Mouse (Mus musculus) neural tube, embryonic 14.5 days (tissue): Measurements from ENCODE around the gene Lifr. TPM values are rescaled to one million over a fixed set of nuclear protein-coding genes. Genes with fewer than 3 reads are reported as not detected.

Experiments
- ATAC-seq: fragments of 200-750 bp; cut with Nextera tagmentation; 2 replicates; pipeline ENCODE4 v1.8.0; 2017; ENCODE audit warnings: low read depth, mild to moderate bottlenecking, moderate TSS enrichment, moderate library complexity
- H3K27ac ChIP-seq: fragments of 300-500 bp; sonication (generic); 2 replicates; pipeline ENCODE4 v1.5.1; 2014; ENCODE audit warnings: low read depth, mild to moderate bottlenecking, control low read depth, low read length, moderate library complexity, mixed read lengths
- H3K27me3 ChIP-seq: fragments of 300-500 bp; sonication (generic); 2 replicates; pipeline ENCODE4 v1.6.1; 2014; ENCODE audit warnings: low read length; ENCODE audit not compliant: control insufficient read depth, insufficient read depth
- H3K36me3 ChIP-seq: fragments of 300-500 bp; sonication (generic); 2 replicates; pipeline ENCODE4 v1.6.1; 2014; ENCODE audit warnings: low read length, mixed read lengths; ENCODE audit not compliant: control insufficient read depth, insufficient read depth
- H3K4me1 ChIP-seq: fragments of 300-500 bp; sonication (generic); 2 replicates; pipeline ENCODE4 v1.6.1; 2014; ENCODE audit warnings: low read length; ENCODE audit not compliant: control insufficient read depth, insufficient read depth
- H3K4me2 ChIP-seq: fragments of 300-500 bp; sonication (generic); 2 replicates; pipeline ENCODE4 v1.6.1; 2014; ENCODE audit warnings: mild to moderate bottlenecking, low read depth, low read length, control low read depth
- H3K4me3 ChIP-seq: fragments of 300-500 bp; sonication (generic); 2 replicates; pipeline ENCODE4 v1.5.1; 2014; ENCODE audit warnings: low read depth, low read length, control low read depth, mixed read lengths
- H3K9ac ChIP-seq: fragments of 300-500 bp; sonication (generic); replicated peaks from 2 replicates; pipeline ENCODE4 v1.6.1; 2014; ENCODE audit warnings: low read depth, mild to moderate bottlenecking, control low read depth, low read length, mixed read lengths
- H3K9me3 ChIP-seq: fragments of 300-500 bp; sonication (generic); 2 replicates; pipeline ENCODE4 v1.6.1; 2016; ENCODE audit warnings: low read length; ENCODE audit not compliant: control insufficient read depth
- WGBS: fragments of 180-500 bp; shearing (Covaris S2); extraction: QIAGEN DNeasy Blood & Tissue Kit; methylation state at CpG from one replicate; pipeline ENCODE4 v1.1.7; 2014; 5-methylcytosine and 5-hydroxymethylcytosine counted together
- polyA plus RNA-seq: library from polyadenylated mRNA; unstranded; fragments of >200 nt; fragmentation: Nextera tagmentation; extraction: Ambion mirVana; gene quantifications from 2 replicates; pipeline ENCODE4 v1.2.1, GENCODE M21; 2014

Gene Lifr
- polyA plus RNA-seq, 1 experiment from 2014 or later, result 32.1 TPM

DNA sequence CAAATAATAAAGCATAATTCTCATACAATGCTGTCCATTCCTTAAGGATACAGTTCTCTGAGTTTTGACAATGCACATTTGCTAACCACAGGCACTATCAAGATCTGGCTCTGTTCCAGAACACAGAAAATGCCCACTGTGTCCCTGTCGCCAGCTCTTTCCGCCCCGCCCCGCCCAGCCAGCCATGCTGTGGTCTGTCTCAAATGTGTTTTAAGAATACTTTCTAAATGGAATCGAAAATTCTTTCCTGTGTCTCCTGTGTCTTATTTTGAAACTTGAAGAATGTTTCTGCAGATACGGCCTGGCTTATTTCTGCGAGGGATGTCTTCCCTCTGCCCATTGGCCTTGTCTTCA is 64.3 kb downstream of the Lifr start:
- Histone ChIP-seq H3K9me3 (no peaks in the 10 kb centered on the region), H3K4me3 (no peak overlapping the region), H3K4me1 (no peaks in the 10 kb centered on the region), H3K36me3 (peaks cover 9% of the 10 kb centered on the region; the same call in 1 of the 2 replicates), H3K4me2 (no peak overlapping the region), H3K27me3 (no peaks in the 10 kb centered on the region), H3K9ac (no peak overlapping the region), H3K27ac (no peak overlapping the region)
- 74% methylated on average over 7 of the region's 7 CpGs for WGBS
- ATAC-seq, result no peak

DNA sequence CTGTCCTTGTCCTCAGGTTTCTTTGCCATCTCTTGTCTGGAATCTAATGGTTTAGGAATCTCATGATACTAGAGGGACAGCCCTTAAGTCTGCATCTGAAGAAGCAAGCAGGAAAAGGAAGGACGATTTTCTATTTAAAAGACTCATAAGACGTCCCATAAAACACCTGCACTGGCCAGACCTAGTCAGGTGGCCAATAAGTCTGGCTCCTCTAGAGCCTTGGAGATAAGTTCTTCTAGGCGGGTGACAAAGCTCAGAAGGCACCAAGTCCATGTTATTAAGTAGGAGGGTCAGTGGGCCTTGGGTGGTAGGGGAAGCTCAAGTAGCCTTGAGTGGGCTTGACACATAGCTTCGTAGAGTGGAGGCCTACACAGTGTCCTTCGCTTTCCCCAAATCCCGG is 67.2 kb downstream of the Lifr start:
- H3K4me1 ChIP-seq, result no peaks in the 10 kb centered on the region
- 99% methylated on average over 6 of the region's 6 CpGs for WGBS
- no peak overlapping the region for H3K27ac ChIP-seq
- no peak overlapping the region for H3K4me2 ChIP-seq
- H3K9me3 ChIP-seq, result no peaks in the 10 kb centered on the region
- no peak overlapping the region for H3K4me3 ChIP-seq
- peaks cover 10% of the 10 kb centered on the region; the same call in 1 of the 2 replicates for H3K36me3 ChIP-seq
- no peak overlapping the region for H3K9ac ChIP-seq
- ATAC-seq, result no peak
- no peaks in the 10 kb centered on the region for H3K27me3 ChIP-seq

DNA sequence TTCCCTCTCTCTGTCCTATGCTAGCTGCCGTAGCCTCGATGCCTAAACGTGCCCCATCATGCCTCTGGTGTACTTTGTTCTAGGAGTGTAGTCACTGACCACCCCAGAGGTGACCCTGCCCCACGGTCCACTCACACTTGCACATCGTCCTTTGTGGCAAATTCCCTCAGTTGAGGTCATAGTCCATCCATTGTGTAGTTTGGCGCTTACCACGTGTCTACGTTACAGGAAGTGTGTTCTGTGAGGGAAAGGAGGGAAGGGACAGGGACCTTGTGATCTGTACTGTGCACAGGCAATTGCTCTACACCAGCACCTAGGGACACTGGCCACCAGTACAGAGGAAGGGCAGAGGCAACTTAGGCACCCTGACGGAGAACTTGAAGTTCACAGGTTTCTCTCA is 69.5 kb downstream of the Lifr start:
- H3K4me3 ChIP-seq, result no peak overlapping the region
- no peak overlapping the region for H3K27ac ChIP-seq
- 90% methylated on average over 9 of the region's 9 CpGs for WGBS
- no peak for ATAC-seq
- no peak overlapping the region for H3K9ac ChIP-seq
- H3K27me3 ChIP-seq, result no peaks in the 10 kb centered on the region
- H3K4me2 ChIP-seq, result no peak overlapping the region
- peaks cover 10% of the 10 kb centered on the region; the same call in 1 of the 2 replicates for H3K36me3 ChIP-seq
- no peaks in the 10 kb centered on the region for H3K4me1 ChIP-seq
- no peaks in the 10 kb centered on the region for H3K9me3 ChIP-seq

DNA sequence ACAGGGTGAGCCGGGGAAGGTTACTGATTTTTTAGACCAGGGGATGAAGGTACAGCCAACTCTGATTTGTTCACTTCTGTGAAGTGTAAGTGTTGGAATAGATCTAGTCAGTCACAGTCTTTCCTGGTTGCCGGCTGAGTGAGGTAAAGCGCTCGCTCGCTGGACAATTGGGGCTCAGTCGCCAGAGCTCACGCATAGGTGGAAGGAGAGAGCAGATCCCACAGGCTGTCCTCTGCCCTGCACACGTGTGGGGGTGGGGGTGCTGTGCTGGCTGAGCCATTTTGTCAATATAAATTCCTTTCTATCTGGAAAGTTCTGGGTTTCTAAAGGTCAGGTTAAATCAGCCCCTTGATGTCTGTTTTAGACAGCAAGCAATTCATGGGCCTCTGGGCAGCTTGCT is 69.9 kb downstream of the Lifr start:
- 88% methylated on average over 8 of the region's 8 CpGs for WGBS
- Histone ChIP-seq H3K27ac (no peak overlapping the region), H3K4me1 (no peaks in the 10 kb centered on the region), H3K4me2 (no peak overlapping the region), H3K4me3 (no peak overlapping the region), H3K27me3 (no peaks in the 10 kb centered on the region), H3K36me3 (peaks cover 10% of the 10 kb centered on the region; the same call in 1 of the 2 replicates), H3K9ac (no peak overlapping the region), H3K9me3 (no peaks in the 10 kb centered on the region)
- ATAC-seq, result no peak

DNA sequence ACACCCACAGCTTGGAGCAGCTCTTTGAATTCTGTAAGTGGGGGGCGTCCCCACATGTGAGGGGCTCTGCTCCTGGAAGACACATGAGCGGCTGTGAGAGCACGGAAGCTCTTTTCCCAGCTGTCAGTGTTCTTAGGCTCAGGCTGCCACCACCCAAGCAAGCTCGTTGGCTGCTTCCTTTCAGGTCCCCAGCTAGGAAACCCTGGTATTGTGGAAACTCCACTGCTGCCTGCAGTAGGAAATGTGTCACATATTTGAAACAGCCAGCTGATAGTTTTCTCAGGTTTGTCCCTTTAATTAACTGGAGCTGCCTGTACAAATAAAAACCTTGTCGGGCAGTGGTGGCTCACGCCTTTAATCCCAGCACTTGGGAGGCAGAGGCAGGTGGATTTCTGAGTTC is 73.4 kb downstream of the Lifr start:
- H3K9me3 ChIP-seq, result no peaks in the 10 kb centered on the region
- peaks cover 7% of the 10 kb centered on the region; the same call in 1 of the 2 replicates for H3K36me3 ChIP-seq
- H3K27ac ChIP-seq, result no peak overlapping the region
- no peak for ATAC-seq
- no peak overlapping the region for H3K4me2 ChIP-seq
- H3K4me3 ChIP-seq, result no peak overlapping the region
- no peaks in the 10 kb centered on the region for H3K4me1 ChIP-seq
- H3K9ac ChIP-seq, result no peak overlapping the region
- H3K27me3 ChIP-seq, result no peaks in the 10 kb centered on the region
- WGBS, result 69% methylated on average over 6 of the region's 6 CpGs

DNA sequence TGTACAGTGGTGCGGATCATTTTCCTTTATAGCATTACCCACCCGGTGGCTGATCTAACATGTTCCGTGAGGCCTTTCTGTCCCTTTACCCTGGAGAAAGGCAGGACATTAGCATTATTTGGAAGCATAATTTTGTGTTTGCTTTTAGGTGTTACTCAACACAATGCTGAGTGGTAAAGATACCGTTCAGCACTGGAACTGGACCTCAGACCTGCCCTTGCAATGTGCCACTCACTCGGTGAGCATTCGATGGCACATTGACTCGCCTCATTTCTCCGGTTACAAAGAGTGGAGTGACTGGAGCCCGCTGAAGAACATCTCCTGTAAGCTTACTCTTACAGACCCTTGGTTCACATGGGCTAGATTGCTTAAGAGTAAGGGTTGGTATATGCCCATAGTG is 76.3 kb downstream of the Lifr start:
- Histone ChIP-seq H3K4me3 (no peak overlapping the region), H3K9ac (no peak overlapping the region), H3K27me3 (no peaks in the 10 kb centered on the region), H3K27ac (no peak overlapping the region), H3K4me2 (no peak overlapping the region), H3K36me3 (no peaks in the 10 kb centered on the region), H3K4me1 (no peaks in the 10 kb centered on the region), H3K9me3 (no peaks in the 10 kb centered on the region)
- no peak for ATAC-seq
- WGBS, result 94% methylated on average over 9 of the region's 9 CpGs

DNA sequence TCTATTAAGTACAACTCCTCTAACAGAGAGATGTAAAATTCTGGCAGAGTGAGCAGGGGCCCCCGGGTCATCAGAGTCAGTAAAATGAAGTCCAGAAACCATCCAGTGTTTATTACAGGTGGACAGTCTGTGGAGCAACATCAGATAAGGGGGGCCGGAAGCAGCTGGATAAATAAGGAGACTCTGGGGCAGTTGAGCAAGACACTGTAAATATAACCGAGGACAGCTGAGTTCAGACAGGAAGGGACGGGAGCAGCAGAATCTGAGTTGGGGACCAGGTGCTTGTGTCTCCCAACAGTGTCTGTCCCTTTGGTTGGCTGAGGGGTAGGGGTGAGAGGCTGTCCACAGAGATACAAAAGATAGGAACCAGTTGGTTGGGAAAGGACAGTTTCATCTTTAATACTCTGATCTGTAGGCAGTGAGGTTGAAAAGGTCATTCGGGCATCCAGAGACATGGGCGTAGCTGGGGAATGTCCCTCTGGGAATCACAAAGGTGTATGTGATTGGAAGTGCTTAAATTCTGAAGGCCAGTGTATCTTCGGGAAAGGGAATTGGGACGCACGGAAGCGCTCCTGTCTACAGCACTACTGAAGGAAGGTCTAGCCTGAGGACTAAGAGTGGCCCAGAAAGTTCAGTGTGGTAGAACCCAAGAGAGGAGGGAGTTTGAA is 77.0 kb downstream of the Lifr start:
- no peak for ATAC-seq
- Histone ChIP-seq H3K9me3 (no peaks in the 10 kb centered on the region), H3K36me3 (no peaks in the 10 kb centered on the region), H3K4me1 (no peaks in the 10 kb centered on the region), H3K27me3 (no peaks in the 10 kb centered on the region), H3K4me2 (no peak overlapping the region), H3K9ac (no peak overlapping the region), H3K4me3 (no peak overlapping the region), H3K27ac (no peak overlapping the region)
- WGBS, result 93% methylated on average over 10 of the region's 10 CpGs

DNA sequence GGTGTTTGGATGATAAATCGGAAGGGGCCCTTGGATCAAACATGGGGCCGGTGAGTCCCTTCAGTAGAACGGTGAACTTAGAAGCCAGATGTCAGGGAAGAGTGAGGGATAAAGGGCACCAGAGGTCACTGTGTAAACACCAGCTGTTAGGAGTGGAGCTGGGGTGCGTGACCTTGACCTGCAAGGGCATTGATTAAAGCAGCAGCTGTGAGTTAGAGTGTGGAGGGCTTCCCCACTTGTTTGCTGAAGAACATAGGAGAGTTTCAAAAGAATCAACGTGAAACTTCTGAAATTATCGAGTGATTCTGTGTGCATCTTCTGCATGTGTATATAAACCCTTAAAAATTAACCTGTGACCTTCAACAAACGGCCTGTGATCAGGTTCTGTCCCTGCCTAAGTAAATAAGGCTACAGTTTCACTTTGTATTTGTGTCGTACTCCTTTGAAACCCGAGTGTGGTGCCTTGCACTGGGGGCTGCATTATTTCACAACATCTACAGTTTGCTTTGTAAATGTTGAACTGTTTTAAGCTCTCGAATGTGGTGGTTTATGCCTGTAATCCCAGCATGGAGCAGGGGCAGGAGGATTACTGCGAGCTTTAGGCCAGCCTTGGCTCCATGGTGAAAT is 77.6 kb downstream of the Lifr start:
- Histone ChIP-seq H3K4me2 (no peak overlapping the region), H3K27me3 (no peaks in the 10 kb centered on the region), H3K4me3 (no peak overlapping the region), H3K9ac (no peak overlapping the region), H3K27ac (no peak overlapping the region), H3K4me1 (no peaks in the 10 kb centered on the region), H3K36me3 (no peaks in the 10 kb centered on the region), H3K9me3 (no peaks in the 10 kb centered on the region)
- 67% methylated on average over 11 of the region's 11 CpGs for WGBS
- ATAC-seq, result no peak

DNA sequence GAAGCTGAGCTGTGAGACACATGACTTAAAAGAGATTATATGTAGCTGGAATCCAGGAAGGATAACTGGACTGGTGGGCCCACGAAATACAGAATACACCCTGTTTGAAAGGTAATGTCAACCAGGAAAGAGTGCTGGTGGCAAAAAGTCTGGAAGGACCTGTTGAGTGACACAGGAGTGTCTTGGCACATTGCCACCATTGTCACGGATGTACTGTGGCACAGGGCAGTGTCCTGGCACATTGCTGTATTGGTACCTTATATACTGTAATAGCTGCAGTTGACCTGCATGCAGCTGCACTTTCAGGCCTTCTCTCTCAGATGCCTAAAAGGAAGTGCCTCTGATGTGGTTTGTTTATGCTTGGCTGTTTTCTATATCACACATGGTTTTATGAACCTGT is 82.5 kb downstream of the Lifr start:
- H3K9ac ChIP-seq, result no peak overlapping the region
- ATAC-seq, result no peak
- no peaks in the 10 kb centered on the region for H3K9me3 ChIP-seq
- no peak overlapping the region for H3K4me3 ChIP-seq
- H3K4me2 ChIP-seq, result no peak overlapping the region
- H3K4me1 ChIP-seq, result no peaks in the 10 kb centered on the region
- 66% methylated on average over 2 of the region's 2 CpGs for WGBS
- no peak overlapping the region for H3K27ac ChIP-seq
- H3K36me3 ChIP-seq, result no peaks in the 10 kb centered on the region
- no peaks in the 10 kb centered on the region for H3K27me3 ChIP-seq
